Mouse (Mus musculus): ENCODE measurements around the gene Ifitm2.
A peak's percentile ranks its signal among the peaks of the same experiment; 100 is the strongest.
"Not testable (repeated sequence)": the region's sequence is repeated elsewhere in the genome, so short reads cannot be mapped to it uniquely, and the experiment has no call there.

The Ifitm2 gene

DNA sequence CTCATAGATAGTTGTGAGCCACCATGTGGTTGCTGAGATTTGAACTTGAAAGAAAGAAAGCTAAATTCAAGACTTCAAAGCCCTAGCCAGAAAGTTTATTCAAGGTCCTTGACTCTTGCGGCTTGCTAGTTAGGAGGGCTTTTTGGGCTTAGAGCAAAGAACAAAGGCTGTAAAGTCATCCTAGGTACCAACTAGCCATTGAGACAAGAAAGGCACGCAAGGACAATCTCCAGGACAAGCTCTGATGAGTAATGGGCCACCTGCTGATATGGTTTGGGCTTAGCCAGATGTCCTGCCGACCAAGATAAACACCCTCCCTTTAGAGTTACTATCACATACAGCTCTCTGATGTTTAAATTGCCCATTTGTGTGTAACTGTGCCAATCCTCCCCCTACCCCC lies 12.9 kb upstream of the Ifitm2 start:
- not testable (repeated sequence) for DNase-seq (ENCODE audit: low read depth, low spot score)

DNA sequence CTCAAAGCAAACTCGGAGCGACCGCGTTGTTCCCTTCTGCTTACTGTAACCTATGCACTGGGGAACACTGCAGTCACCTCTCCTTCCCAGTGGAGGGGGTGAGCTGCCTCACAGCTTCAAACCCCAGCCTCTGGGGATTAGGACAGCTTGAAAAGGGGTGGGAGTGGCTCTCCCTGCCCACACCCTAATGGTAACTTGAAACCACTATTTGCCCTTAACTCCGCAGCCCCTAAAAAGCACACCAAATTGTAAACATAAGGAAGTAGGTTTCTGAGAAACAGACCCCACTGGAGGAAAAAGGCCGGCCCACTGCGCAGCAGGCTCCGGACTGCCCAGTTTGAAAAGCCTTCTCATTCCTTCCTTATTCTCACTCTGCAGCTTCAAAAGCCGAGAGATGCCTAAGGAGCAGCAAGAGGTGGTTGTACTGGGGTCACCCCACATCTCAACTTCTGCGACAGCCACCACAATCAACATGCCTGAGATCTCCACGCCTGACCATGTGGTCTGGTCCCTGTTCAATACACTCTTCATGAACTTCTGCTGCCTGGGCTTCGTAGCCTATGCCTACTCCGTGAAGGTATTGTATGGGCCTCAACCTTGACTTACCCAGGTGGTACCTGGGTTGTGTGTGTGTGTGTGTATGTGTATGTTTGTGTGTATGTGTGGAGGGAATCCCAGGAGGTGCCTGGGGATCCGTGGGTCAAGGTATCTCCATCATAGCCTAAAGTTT lies 12.2 kb upstream of the Ifitm2 start:
- no peak for DNase-seq (ENCODE audit: low read depth, low spot score)

DNA sequence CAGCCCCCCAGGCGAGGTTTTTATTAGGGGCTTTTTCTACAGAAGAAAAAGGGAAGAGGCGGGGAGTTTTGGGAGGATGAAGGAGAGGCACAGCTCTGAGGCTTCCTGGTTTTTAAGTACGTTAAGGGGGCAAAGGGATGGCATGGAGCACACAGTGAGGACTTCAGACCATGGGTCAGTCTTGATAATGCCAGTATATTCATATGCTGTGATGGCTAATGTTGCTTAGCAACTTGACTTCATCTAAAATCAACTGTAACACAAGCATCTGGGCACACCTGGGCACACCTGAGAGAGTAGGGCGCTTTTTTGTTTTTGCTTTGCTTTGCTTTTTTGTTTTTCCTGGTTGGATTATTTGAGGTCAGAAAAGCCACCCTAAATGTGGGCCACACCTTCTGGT lies 11.1 kb upstream of the Ifitm2 start, which contains the start of gene Ifitm1:
Gene Ifitm1, plus strand, starts transcription at position 301 of the 400 bp plus-strand sequence.
- no peak for DNase-seq (ENCODE audit: low read depth, low spot score)

DNA sequence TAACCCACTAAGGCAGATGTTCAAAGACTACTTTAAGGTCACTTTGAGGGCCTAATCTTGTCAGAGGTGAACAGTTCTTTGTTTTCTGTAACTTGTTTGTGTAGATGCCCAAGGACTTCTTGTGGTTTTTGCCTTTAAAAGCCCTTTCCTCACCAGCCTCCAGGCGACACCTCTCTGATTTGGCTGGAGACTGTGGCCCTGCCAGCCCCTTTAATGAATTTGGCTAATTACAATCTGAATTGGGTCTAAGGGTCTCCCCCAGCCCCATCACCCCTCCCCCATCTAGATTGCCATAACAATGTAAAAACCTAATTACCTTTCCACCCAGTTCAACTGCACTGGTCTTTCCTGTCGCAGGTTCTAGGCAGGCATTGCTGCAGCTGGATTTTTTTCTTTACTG lies 6.9 kb upstream of the Ifitm2 start:
- DNase-seq (ENCODE audit: low read depth, low spot score), result no peak

DNA sequence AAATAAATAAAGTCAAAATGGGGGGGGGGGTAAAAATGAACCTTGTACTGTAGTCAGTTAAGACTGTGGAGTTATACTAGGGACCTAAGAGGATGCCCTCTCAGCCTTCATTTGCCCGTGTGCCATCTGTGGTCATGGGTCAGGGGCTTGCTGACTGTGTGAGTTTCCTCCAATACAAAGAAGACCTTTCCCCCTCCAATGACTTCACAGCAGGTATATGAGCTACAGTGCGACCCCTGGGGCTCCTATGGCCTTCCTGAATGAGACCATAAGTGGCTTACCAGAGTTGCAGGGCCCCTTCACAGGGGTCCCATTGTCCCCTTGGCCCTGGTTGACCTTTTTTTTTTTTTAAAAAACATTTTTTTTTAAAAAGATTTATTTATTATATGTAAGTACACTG lies 5.6 kb upstream of the Ifitm2 start:
- DNase-seq (ENCODE audit: low read depth, low spot score), result no peak

DNA sequence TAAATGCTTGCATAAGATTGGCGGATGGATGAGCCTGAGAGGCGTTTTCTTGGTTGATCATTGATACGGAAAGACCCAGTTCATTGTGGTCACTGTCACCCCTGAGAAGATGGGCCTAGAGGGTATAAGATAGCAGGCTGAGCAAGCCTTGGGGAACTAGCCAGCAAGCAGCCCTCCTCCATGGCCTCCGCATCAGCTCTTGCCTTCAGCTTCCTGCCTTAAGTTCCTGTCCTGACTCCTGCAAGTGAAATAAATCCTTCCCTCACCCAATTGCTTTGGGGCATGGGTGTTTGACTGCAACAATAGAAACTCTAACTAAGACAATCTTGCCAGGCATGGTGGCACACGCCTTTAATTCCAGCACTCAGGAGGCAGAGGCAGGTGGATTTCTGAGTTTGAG lies 4.2 kb upstream of the Ifitm2 start:
- DNase-seq (ENCODE audit: low read depth, low spot score), result no peak

DNA sequence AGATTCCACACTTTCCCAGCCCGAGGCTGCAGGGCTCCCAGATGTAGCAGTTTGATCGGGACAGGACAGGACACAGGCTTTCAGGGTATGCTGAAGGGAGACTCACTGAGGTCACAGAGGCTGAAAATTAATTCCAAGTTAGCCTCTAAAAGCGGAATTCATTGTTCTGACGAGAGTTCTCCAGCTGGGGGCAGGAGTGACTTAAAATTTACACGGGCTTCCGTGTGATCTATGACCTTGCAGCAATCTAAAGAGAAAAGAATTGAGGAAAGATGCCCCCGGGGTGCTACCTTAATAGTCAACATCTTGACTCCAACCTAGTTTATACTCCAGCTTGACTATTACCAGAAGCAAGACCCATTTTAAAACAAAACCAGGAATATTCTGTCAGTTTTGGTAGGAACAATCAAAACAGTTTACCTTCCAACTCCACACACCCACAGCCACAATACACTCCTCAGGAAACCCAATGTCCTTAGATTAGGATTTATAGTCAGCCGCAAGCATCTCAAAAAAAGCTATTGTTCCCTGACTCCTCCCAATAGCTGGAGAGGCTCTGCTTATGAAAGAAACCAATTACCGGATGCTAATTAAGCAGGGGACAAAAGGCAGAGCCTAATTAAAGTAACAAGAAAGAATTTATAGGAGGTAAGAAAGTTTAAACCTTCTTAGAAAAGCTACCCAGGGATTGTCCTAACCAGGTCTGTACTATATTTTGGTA lies 3.6 kb upstream of the Ifitm2 start:
- DNase-seq (ENCODE audit: low read depth, low spot score), result peak; percentile 64

DNA sequence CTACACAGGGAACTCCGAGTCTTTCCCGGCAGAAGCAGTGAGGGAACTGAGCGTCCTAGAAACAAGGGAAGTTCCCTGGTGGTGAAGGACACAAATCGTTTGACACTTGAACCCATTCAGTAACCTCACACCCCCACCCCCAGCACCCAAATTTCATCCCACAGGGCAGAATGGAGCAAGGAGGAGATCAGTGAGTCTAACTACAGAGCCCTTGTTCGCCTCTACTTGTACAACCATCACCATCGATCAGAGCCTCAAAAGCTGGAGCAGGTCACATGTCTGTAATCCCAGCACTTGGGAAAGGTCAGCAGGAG lies 726 bp upstream of the Ifitm2 start:
- DNase-seq (ENCODE audit: low read depth, low spot score), result no peak

DNA sequence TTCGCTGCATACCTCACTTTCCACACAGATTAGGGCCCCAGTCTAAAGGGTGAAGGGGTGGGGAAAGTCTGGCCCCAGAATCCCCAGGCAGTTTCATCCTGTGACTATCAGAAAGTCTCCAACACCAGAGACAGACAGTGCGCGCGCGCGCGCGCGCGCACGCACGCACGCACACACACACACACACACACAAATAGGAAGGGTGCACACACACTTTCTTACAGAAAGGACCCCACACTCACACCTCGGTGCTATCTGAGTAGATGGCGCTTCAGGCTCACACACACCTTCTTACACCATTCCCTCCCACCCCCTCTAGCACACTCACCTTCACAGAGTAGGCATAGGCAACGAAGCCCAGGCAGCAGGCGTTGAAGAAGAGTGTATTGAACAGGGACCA lies 445 bp downstream of the Ifitm2 start:
- no peak for DNase-seq (ENCODE audit: low read depth, low spot score)

DNA sequence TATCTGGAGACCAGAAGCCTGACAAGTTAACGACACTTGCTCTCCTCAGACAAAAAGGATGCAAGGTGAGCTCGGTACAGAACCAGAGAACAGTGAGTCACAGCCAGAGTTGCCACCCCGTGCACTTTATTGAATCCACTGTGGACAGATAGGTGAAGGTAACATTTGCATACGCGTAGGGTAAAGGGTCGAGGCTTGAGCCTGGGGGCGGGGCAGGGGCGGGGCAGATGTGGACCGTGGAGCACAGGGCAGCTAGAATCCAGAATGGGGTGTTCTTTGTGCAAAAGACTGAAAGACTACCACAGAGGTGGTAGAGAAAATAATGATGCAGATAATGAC lies 1.1 kb downstream of the Ifitm2 start:
- DNase-seq (ENCODE audit: low read depth, low spot score), result no peak

DNA sequence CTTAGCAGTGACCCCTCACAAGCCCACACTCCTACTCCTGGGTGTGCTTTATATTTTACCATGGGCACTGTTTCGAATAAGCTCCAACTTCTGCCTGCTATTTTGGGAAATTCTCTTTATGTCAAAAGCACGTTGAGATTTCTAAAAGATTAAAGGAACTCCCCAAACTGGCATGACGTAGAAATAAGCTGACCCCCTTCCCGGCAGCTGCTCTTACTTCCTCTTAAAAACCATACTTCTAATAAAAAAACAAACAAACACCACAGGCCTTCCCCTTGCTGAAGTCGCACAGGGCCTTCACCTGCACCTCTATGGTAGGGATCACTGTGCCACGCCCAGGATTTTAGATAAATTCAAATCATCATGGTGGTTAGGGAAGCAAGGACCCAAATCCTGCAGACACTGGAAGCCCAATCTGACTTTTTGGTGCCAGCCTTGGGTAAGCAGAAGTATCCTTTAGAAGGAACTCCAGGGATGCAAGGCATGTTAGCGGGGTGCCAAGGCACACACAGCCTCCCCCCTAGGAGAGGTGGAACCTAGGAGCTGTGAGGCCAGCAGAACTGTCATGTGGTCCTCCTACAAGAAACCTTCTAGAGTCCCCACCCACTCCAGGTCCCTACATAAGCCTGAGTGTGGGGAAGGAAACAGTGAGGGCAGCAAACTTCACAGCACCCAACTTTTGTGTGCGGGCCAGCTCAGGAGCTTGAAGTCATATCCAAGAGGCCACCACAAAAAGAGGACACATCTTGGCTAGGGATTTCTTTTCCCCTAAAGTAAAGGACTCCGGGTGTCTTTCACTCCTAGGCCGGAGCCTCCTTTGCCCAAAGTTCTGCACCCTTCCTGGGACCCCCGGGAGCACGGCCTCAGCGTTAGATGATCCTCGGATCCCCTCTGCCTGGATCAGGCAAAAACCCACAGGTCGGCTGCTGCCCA lies 1.7 kb downstream of the Ifitm2 start:
- no peak for DNase-seq (ENCODE audit: low read depth, low spot score)

DNA sequence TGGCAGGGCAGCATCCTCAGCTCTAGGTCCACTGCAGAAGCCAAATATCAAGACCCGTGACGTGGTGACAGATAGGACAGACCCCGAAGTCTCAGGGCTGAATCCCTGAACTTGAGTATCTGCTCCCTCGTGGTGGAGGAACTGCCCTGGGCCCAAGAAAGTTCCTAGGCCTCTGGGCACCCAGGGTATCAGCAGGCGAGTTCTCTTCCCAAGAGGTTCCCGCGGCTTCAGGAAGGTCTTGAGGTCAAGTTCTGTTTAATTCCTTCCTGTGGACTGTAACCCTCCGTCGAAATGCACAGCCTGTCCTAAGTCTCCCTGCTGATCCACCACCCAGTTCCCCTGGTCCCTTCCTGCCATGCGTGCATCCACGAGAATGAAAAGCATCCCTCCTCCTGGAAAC lies 2.7 kb downstream of the Ifitm2 start:
- DNase-seq (ENCODE audit: low read depth, low spot score), result no peak

DNA sequence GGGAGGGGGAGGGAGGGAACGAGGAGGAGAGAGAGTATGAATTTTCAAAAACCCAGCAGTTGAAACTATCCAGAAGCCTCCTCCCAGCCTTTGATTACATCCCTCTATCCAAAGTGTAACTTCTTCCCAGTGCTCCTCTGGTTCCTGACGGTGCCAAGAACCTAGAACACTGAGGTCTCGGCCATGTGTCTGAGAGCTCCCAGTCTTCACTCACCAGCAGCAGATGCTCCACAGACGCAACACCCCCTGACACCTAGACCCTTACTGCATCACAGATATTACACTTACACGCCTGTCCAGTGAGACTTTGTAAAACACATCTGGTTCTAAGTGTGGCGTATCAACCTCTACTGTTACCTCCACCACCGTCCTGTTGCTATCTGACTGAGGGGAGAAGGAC lies 3.3 kb downstream of the Ifitm2 start:
- no peak for DNase-seq (ENCODE audit: low read depth, low spot score)

DNA sequence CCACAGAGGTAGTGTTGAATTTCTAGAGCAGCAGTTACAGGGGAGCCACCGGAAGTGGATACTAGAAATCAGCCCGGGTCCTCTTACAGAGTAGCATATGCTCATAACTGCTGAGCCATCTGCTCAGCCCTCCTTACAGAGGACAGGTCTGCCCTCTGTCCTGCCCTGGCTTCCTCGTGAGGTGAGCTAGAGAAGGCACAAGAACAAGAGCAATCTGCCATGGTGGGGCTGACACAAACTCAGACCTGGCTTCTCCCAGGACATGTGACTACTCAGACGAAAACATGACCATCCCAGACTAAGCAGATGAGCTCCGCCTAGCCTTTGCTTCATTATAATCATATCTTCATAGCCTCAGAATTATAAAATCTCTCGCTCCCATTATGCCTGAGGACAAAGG lies 4.0 kb downstream of the Ifitm2 start:
- no peak for DNase-seq (ENCODE audit: low read depth, low spot score)

DNA sequence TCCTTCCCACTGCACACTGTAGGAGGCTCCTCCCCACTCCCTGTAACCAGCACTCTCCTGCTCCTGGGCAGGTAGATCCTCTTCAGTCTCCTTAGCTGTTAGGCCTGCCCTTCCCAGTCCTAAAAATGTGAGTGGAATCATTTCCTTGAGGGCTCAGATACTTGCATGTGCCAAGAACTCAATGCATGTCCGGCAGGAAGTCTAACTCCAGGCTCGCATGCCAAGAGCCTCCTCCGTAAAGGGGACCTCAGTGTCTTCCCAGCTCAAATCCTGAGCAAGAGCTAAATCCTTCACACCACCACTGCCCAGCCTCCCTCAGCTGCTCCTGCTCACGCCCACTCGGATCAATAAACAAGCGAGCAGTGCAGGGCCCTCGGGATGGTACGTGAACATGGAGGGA lies 4.7 kb downstream of the Ifitm2 start:
- DNase-seq (ENCODE audit: low read depth, low spot score), result no peak

DNA sequence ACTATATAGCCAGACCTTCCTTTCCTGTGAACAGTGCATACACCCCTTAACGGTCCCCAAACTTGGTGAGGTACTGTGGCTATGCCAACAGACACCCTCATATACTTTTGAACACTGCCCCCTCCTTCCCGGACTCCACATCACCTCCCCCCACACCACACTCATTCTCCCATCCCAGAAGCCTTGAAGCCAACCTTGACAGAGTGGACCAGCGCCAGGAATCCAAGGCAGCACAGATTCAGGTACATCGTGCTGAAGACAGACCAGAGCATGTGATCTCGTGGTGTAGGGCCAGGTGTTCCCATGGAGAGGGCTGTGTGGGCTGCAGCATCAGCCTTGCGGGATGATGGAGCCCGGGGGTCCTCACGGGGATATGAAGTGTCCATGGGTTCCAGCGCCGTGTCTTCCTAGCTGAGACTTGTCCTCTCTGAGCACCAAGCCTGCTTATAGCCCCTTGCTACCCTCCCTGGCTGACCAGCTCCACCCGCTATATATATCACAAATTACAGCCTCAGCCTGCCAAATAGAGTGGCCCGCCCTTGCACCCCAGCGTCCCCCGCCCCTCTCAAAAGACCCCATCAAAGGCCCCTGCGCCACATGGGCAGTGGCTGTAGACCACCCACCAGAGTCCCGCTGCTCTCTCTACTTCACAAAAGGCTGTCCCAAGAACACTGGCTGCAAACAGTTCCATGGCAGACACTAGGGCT lies 5.8 kb downstream of the Ifitm2 start, which contains the start of gene Ifitm5:
Gene Ifitm5, minus strand, starts transcription at position 468 of the 707 bp plus-strand sequence.
- DNase-seq (ENCODE audit: low read depth, low spot score), result no peak

DNA sequence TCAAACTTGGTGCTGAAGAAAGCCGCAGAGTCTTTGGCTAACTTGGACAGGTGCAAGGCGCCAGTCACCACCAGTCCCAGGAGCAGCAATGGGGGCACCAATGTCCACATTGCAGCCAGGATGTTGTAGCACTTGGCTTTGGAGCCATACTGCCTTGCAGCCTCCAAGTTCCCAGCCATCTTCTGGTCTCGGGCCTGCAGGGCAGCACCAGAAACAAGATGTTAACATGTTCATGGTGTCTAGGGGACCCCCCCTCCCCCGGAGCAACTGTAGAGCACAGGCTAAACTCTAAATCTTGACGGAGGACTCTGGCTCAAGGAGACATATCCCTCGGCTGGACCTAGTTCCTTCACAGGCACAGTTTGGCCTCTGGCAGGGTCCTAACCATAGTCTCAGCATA lies 6.5 kb downstream of the Ifitm2 start:
- no peak for DNase-seq (ENCODE audit: low read depth, low spot score)

DNA sequence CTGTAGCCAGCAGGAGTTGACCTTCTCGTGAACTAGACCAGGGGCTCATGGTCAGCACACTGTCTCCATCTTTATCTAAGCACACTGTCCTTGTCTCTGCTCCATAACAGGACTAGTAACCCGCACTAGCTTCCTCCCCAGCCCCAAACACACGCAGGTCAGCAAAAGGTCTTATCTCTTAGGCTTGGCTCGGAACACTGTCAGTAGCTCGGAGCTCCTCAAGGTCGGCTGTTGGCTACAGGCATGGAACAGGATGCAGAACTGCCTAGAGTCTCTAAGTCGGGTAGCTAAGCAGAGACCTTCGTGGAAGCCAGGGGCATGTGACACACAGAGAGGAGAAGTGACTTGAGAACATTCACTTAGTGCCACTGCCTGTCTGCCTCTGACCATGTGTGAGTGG lies 7.6 kb downstream of the Ifitm2 start:
- DNase-seq (ENCODE audit: low read depth, low spot score), result no peak

DNA sequence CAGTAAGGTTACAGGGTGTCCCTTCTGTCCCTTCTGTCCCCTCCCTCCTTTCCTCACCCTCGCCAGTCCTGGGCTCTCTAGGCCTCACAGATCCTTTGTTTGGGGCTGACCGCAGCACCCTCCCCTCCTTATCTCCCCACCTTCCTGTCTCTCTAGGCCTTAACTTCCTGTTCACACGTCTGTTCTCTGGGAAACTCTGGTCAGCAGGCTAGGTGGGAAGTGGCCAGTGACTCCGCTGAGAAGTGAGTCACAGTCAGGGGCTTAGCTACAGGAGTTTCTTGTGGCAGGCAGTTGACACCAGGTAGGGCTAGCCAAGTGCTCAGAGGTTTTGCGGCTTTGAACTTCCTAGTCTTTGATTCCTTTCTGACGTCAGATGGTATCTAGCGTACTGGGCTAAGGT lies 8.8 kb downstream of the Ifitm2 start:
- DNase-seq (ENCODE audit: low read depth, low spot score), result no peak

DNA sequence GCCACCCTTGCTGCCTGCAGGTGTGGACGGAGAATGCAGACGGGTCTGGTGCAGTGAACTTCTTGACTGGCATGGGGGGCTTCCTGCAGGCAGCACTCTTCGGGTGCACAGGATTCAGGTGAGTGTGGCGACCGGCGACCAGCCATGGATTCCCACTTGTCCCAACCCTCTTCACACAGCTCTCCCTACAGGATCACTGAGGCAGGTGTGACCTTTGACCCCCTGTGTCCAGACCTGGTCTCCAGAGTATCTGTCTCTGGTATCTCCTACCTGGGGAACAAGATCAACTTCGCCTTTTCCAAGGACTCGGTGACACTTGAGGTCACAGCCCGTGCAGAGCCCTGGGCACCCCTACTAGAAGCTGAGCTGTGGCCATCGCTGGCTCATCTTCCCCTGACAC lies 9.5 kb downstream of the Ifitm2 start:
- no peak for DNase-seq (ENCODE audit: low read depth, low spot score)

DNA sequence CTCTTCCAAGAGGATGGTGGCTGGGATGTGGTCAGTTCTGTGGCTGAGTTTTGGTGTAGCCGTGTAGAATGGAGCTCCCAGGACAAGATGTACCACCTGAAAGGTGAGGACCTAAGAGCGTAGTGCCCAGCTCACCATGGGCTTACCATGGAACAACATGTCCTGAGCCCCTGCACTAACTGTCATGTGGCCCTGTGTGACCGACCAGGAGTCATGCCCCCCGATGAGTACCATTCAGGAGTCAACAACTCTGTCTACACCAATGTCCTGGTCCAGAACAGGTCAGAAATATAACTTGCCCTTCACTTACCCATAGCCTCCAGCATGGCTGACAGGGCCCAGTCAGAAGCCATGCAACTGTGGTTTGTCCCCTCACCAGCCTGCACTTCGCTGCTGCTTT lies 10.5 kb downstream of the Ifitm2 start:
- DNase-seq (ENCODE audit: low read depth, low spot score), result no peak

DNA sequence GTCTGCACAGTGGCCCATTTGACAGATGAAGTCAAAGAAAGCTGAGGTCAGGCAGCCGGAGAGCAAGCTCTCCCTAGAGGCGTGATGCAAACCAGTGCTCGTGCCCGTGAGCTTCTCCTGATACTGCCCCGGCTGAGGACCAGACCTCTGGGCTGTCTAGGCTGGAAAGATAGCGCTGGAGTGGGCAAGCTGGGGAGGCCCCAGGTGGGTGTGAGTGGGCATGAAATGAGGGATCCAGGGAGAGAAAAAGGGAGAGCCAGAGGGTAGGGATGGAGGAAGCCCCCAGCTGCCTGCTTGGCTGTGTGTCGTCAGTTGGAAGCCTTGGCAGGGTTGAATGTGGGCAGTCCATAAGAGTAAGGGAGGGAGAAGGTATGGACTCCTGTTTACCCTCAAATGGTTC lies 11.6 kb downstream of the Ifitm2 start:
- no peak for DNase-seq (ENCODE audit: low read depth, low spot score)
